Mouse (Mus musculus): ENCODE results near the gene Efna3. TPM values are rescaled to one million over a fixed set of nuclear protein-coding genes. Genes with fewer than 3 reads are reported as not detected.

Gene Efna3
- polyA plus RNA-seq, 2 experiments: 32.1 to 38.1 TPM

DNA sequence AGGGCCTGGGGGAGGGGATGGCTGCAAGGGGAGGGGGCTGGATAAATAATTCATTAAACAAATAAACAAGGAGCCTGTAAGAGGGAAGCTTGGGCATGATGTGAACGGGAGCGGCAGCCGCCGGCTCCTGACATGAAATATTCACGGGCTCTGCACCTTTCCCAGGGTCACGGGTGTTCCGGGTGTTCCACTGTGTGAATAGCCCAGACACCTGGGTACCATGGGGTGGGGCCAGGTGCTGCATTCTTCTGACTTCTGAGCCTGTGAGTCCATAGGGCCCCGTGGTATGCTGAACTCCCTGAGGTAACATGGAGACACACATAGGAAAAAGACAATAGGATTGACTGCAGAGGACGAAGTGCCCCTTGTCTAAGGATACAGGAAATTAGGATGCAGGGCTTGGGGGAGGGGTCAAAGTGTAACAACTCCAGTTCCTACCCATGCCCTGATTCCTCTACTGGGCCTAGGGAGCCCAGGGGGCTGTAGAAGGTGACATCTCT lies 4.7 kb upstream of the Efna3 start:
- 25% methylated on average over 9 of the region's 9 CpGs for WGBS
- H3K9me3 ChIP-seq (ENCODE audit: control insufficient read depth, low read length): no peaks in the 10 kb centered on the region

DNA sequence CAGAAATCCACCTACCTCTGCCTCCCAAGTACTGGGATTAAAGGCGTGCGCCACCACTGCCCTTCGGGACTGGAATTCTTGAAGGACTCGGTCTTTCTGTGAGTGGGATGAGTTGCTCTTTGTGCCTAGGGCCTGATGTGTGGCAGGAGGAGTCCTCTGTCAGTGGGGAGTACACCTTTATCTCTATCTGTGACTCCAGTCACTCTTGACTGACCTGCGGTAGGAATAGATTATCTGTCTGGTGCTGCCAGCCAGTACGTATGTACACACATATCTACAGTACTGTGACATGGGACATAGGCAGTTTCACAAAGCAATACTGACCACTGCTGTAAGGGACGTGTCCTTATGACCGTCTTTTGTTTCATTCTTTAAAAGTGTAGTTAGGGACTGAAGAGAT lies 3.1 kb upstream of the Efna3 start:
- no peak overlapping the region for H3K4me3 ChIP-seq (replicated peaks; ENCODE audit: low read length)
- ATAC-seq (ENCODE audit: low FRiP score, low read depth) (no peak), DNase-seq (ENCODE audit: low spot score) (no peak)
- 96% methylated on average over 8 of the region's 8 CpGs for WGBS
- TF ChIP-seq POLR2A (IDR thresholded peaks at IDR 0.05; ENCODE audit: borderline replicate concordance, extremely low read depth, insufficient read depth, insufficient read length): no peak
- no peaks in the 10 kb centered on the region for H3K9me3 ChIP-seq (ENCODE audit: control insufficient read depth, low read length)
- H3K4me1 ChIP-seq (ENCODE audit: control insufficient read depth, insufficient read depth, low read length): peaks cover 14% of the 10 kb centered on the region
- no peaks in the 10 kb centered on the region for H3K36me3 ChIP-seq (ENCODE audit: control insufficient read depth, insufficient read depth, low read length)
- no peak overlapping the region for H3K9ac ChIP-seq (ENCODE audit: low read depth, low read length, severe bottlenecking)
- H3K27ac ChIP-seq (replicated peaks; ENCODE audit: low read depth, low read length): no peak overlapping the region
- H3K4me2 ChIP-seq (replicated peaks; ENCODE audit: low read depth, low read length, severe bottlenecking): no peak overlapping the region
- H3K27me3 ChIP-seq (ENCODE audit: control insufficient read depth, insufficient read depth, low read length): no peaks in the 10 kb centered on the region

More for the DNA sequence above, 4.7 kb upstream of the Efna3 start:
- H3K36me3 ChIP-seq (ENCODE audit: control insufficient read depth, insufficient read depth, low read length): peaks cover under 1% of the 10 kb centered on the region; the same call in 1 of the 2 replicates
- DNase-seq (ENCODE audit: low spot score) (no peak), ATAC-seq (ENCODE audit: low FRiP score, low read depth) (no peak)
- no peak for TF ChIP-seq POLR2A (IDR thresholded peaks at IDR 0.05; ENCODE audit: borderline replicate concordance, extremely low read depth, insufficient read depth, insufficient read length)
- no peak overlapping the region for H3K9ac ChIP-seq (ENCODE audit: low read depth, low read length, severe bottlenecking)
- H3K27ac ChIP-seq (replicated peaks; ENCODE audit: low read depth, low read length): no peak overlapping the region
- H3K4me2 ChIP-seq (replicated peaks; ENCODE audit: low read depth, low read length, severe bottlenecking): no peak overlapping the region
- H3K4me3 ChIP-seq (replicated peaks; ENCODE audit: low read length): no peak overlapping the region
- no peaks in the 10 kb centered on the region for H3K27me3 ChIP-seq (ENCODE audit: control insufficient read depth, insufficient read depth, low read length)
- peaks cover 5% of the 10 kb centered on the region for H3K4me1 ChIP-seq (ENCODE audit: control insufficient read depth, insufficient read depth, low read length)

DNA sequence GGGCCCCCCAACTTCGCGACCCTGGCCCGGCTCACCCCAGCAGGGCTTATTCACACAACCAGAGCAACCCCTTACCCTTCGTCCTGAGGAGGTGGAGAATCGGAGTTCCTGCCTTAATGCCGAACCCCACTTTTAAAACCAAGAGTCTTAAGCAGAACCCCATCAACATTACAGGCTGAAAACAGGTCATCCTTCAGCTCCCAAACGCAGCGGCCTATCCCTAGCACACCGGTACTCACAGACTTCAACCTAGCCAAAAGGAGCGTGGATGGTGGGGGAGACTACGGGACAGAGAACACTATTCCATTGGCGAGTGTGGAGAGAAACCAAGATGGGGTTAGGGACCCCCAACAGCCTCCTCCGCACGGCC lies 649 bp downstream of the Efna3 start:
- Histone ChIP-seq H3K9me3 (ENCODE audit: control insufficient read depth, low read length) (no peaks in the 10 kb centered on the region), H3K4me2 (replicated peaks; ENCODE audit: low read depth, low read length, severe bottlenecking) (peak overlapping the region; percentile 99), H3K4me3 (replicated peaks; ENCODE audit: low read length) (peak overlapping the region; percentile 71), H3K27ac (replicated peaks; ENCODE audit: low read depth, low read length) (no peak overlapping the region), H3K27me3 (ENCODE audit: control insufficient read depth, insufficient read depth, low read length) (peaks cover 10% of the 10 kb centered on the region), H3K4me1 (ENCODE audit: control insufficient read depth, insufficient read depth, low read length) (peaks cover 31% of the 10 kb centered on the region), H3K36me3 (ENCODE audit: control insufficient read depth, insufficient read depth, low read length) (no peaks in the 10 kb centered on the region), H3K9ac (ENCODE audit: low read depth, low read length, severe bottlenecking) (peak overlapping the region; percentile 67)
- WGBS: 0% methylated on average over 14 of the region's 14 CpGs
- DNase-seq (ENCODE audit: low spot score): no peak
- ATAC-seq (ENCODE audit: low FRiP score, low read depth): no peak
- TF ChIP-seq POLR2A (IDR thresholded peaks at IDR 0.05; ENCODE audit: borderline replicate concordance, extremely low read depth, insufficient read depth, insufficient read length): no peak

DNA sequence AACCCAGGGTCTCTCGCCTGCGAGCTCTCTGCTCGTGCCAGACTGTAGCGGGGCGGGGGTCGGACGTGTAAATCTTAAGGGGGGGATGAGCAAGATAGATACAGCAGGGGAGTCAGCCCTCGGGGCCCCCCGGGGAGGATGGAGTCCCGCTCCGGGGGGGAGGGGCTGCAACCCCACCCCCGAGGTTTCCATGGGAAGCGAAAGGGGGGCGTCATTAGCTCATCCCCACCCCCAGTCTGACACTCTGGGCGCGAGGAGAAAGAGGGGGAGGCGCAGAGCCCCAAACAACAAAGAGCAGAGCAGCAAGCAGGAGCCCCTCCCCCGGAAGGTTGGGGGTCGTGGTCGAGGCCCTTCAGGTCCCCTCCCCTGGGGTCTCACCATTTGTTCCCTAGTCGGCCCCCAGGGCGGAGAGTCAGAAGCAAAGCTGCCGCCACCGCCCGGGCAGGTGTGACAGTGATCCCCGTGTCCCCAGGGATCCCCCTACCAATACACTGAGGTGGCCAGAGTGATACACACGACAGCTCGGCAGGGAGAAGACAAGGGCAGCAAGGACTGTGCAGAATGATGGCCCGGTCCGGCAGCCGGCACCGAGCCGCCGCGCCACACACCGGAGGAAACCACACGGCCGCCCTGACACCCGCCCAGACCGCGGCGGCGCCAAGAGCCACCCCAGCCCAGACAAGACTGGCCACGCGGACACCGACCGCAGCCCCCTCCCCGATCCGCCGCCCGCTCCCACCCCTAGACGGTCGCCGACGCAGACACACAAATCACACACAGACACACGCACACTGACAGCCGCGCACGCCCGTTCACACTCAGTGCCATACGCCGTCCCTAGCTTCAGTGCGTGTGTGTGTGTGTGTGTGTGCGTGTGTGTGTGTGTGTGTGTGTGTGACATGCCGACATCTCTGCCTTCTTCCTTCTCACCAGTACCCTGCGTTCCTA lies 1.3 kb downstream of the Efna3 start:
- TF ChIP-seq POLR2A (IDR thresholded peaks at IDR 0.05; ENCODE audit: borderline replicate concordance, extremely low read depth, insufficient read depth, insufficient read length): no peak
- peak overlapping the region; percentile 71 for H3K4me3 ChIP-seq (replicated peaks; ENCODE audit: low read length)
- WGBS: 3% methylated on average over 25 of the region's 66 CpGs
- DNase-seq (ENCODE audit: low spot score): no peak
- H3K4me2 ChIP-seq (replicated peaks; ENCODE audit: low read depth, low read length, severe bottlenecking): peak overlapping the region; percentile 99
- H3K27me3 ChIP-seq (ENCODE audit: control insufficient read depth, insufficient read depth, low read length): peaks cover 10% of the 10 kb centered on the region
- ATAC-seq (ENCODE audit: low FRiP score, low read depth): no peak
- no peaks in the 10 kb centered on the region for H3K36me3 ChIP-seq (ENCODE audit: control insufficient read depth, insufficient read depth, low read length)
- no peak overlapping the region for H3K27ac ChIP-seq (replicated peaks; ENCODE audit: low read depth, low read length)
- no peaks in the 10 kb centered on the region for H3K9me3 ChIP-seq (ENCODE audit: control insufficient read depth, low read length)
- peaks cover 34% of the 10 kb centered on the region for H3K4me1 ChIP-seq (ENCODE audit: control insufficient read depth, insufficient read depth, low read length)
- peak overlapping the region; percentile 67 for H3K9ac ChIP-seq (ENCODE audit: low read depth, low read length, severe bottlenecking)

DNA sequence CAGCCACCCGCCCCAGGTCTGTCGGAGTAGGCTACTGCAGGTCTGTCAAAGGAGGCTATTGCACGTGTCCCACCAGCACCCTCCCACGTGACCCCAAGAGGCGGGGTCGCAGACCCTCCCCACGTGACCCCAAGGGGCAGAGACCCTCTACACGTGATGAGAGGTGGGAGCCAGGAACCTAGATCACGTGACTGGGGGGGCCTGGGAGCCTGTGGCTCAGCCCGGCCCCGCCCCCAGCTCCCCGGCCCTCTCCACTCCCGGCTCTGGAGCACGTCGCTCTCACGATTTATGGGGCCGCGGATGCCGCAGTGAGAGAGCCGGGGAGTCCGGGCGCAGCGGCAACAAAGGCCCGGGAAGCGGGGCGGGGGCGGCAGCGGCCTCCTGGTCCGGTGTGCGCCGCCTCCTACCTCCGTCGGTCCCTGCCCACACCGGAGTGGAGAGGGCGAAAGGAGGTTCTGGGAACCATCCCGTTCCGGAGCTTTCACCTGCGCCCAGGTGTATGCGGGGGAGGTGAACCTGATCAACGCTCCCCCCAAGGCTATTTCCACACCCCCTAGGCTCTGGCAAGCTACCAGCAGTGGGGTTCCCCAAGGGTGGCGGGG lies 2.1 kb downstream of the Efna3 start:
- H3K27ac ChIP-seq (replicated peaks; ENCODE audit: low read depth, low read length): no peak overlapping the region
- peak overlapping the region; percentile 67 for H3K9ac ChIP-seq (ENCODE audit: low read depth, low read length, severe bottlenecking)
- DNase-seq (ENCODE audit: low spot score) (peak; percentile 67), ATAC-seq (ENCODE audit: low FRiP score, low read depth) (peak; percentile 21)
- H3K4me1 ChIP-seq (ENCODE audit: control insufficient read depth, insufficient read depth, low read length): peaks cover 42% of the 10 kb centered on the region
- WGBS: under 1% methylated on average over 24 of the region's 41 CpGs
- TF ChIP-seq POLR2A (IDR thresholded peaks at IDR 0.05; ENCODE audit: borderline replicate concordance, extremely low read depth, insufficient read depth, insufficient read length): no peak
- peak overlapping the region; percentile 99 for H3K4me2 ChIP-seq (replicated peaks; ENCODE audit: low read depth, low read length, severe bottlenecking)
- H3K9me3 ChIP-seq (ENCODE audit: control insufficient read depth, low read length): no peaks in the 10 kb centered on the region
- H3K4me3 ChIP-seq (replicated peaks; ENCODE audit: low read length): peak overlapping the region; percentile 71
- H3K36me3 ChIP-seq (ENCODE audit: control insufficient read depth, insufficient read depth, low read length): no peaks in the 10 kb centered on the region
- peaks cover 10% of the 10 kb centered on the region for H3K27me3 ChIP-seq (ENCODE audit: control insufficient read depth, insufficient read depth, low read length)
